Mouse (Mus musculus) ES-E14 (cell line): ENCODE results near the gene Slc25a26. TPM values are rescaled to one million over a fixed set of nuclear protein-coding genes. Genes with fewer than 3 reads are reported as not detected.
A peak's percentile ranks its signal among the peaks of the same experiment; 100 is the strongest.

Experiments
- DNase-seq: peaks from one replicate; pipeline ENCODE4 v3.0.0-alpha.2; 2013; ENCODE audit warnings: low read depth, low spot score
- H3K27ac ChIP-seq: 2 replicates; pipeline ENCODE4 v1.5.1; 2012; ENCODE audit warnings: low read depth, mild to moderate bottlenecking, low read length, moderate library complexity, mixed read lengths; ENCODE audit not compliant: poor library complexity, insufficient read depth, severe bottlenecking
- H3K36me3 ChIP-seq: 2 replicates; pipeline ENCODE4 v1.6.1; 2012; ENCODE audit warnings: mild to moderate bottlenecking, low read length, moderate library complexity, mixed read lengths; ENCODE audit not compliant: control insufficient read depth, poor library complexity, insufficient read depth, severe bottlenecking
- H3K4me1 ChIP-seq, 2 experiments: fragments of 150-350 bp in 1 of 2; sonication (generic) in 1 of 2; 2 replicates each; pipeline ENCODE4 v1.6.1; 2012; ENCODE audit warnings: low read length in 2 of 2, mild to moderate bottlenecking in 1 of 2, mixed read lengths in 1 of 2; ENCODE audit not compliant: control insufficient read depth in 2 of 2, insufficient read depth in 2 of 2, poor library complexity in 1 of 2
- H3K4me3 ChIP-seq, 2 experiments: fragments of 150-350 bp in 1 of 2; sonication (generic) in 1 of 2; 2 replicates each; pipeline ENCODE4 v1.5.1; 2012; ENCODE audit warnings: low read length in 2 of 2, low read depth in 1 of 2, mild to moderate bottlenecking in 1 of 2, mixed read lengths in 1 of 2; ENCODE audit not compliant: insufficient read depth in 1 of 2, poor library complexity in 1 of 2, severe bottlenecking in 1 of 2
- H3K9ac ChIP-seq: 2 replicates; pipeline ENCODE4 v1.6.1; 2012; ENCODE audit warnings: low read depth, mild to moderate bottlenecking, low read length, mixed read lengths; ENCODE audit not compliant: poor library complexity, insufficient read depth, severe bottlenecking
- H3K9me3 ChIP-seq: fragments of 150-350 bp; sonication (generic); 2 replicates; pipeline ENCODE4 v1.6.1; 2012; ENCODE audit warnings: low read depth, mild to moderate bottlenecking, low read length; ENCODE audit not compliant: control insufficient read depth, insufficient read depth
- CHD2 ChIP-seq: IDR thresholded peaks from 2 replicates; pipeline ENCODE4 v1.6.1; 2014; ENCODE audit warnings: mild to moderate bottlenecking, low read depth, low read length, inconsistent platforms
- HCFC1 ChIP-seq: IDR thresholded peaks from 2 replicates; pipeline ENCODE4 v1.6.1; 2012; ENCODE audit warnings: low read length, inconsistent platforms, borderline replicate concordance; ENCODE audit not compliant: insufficient read depth
- MAFK ChIP-seq: IDR thresholded peaks from 2 replicates; pipeline ENCODE4 v1.6.1; 2014; ENCODE audit warnings: mild to moderate bottlenecking, low read depth, low read length, inconsistent platforms; ENCODE audit not compliant: insufficient read depth
- ZC3H11A ChIP-seq: IDR thresholded peaks from 2 replicates; pipeline ENCODE4 v1.6.1; 2012; ENCODE audit warnings: low read depth, mild to moderate bottlenecking, inconsistent platforms, low read length, borderline replicate concordance
- ZNF384 ChIP-seq: IDR thresholded peaks from 2 replicates; pipeline ENCODE4 v1.6.1; 2012; ENCODE audit warnings: low read depth, low read length, inconsistent platforms
- in situ Hi-C, 2 experiments: fragments of 600-800 bp; cut with MboI; formaldehyde crosslinking; loops; one replicate each; pipeline ENCODE4 v1.15.1; 2025; ENCODE audit warnings: low sequenced_read_pairs in 2 of 2, inconsistent platforms in 1 of 2; ENCODE audit not compliant: unreplicated experiment in 2 of 2
- total RNA-seq: library from RNA; depleted of rRNA; stranded (reverse); fragments of 300-350 nt; gene quantifications from 2 replicates; pipeline ENCODE4 v1.2.3, GENCODE M21; 2012

Slc25a26 gene
- total RNA-seq, 1 experiment, result 9.8 TPM

DNA sequence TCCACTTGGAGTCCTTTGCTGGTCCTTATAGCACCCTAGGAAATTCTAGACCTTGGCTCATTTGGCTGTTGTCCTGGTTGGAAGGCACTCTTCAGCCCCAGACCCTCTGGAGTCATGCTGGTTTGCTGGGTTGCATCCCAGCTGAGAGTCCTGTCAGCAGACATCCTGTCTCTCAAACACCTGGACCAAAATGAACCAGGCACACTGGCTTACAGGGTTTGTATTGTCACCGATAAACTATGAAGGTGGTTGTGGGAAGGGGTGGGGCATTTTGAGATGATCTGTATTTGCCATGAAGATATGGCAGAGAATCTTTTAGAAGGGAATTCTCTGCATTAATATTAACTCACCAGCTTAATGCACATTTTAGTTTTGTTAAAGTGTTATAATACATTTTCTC is 60.8 kb downstream of the Slc25a26 start:
- Histone ChIP-seq H3K4me1 (0 out of 4 replicates have a peak, but pooled peaks cover 0 to 2% of the 10 kb centered on the region in 2 experiments), H3K9me3 (no peaks in the 10 kb centered on the region), H3K4me3 (no peak overlapping the region), H3K9ac (no peak overlapping the region), H3K27ac (no peak overlapping the region), H3K36me3 (no peaks in the 10 kb centered on the region)
- in situ Hi-C loops, result no loop called here
- TF ChIP-seq ZNF384 (no peak), MAFK (no peak), HCFC1 (no peak), CHD2 (no peak), ZC3H11A (no peak)
- DNase-seq, result no peak

DNA sequence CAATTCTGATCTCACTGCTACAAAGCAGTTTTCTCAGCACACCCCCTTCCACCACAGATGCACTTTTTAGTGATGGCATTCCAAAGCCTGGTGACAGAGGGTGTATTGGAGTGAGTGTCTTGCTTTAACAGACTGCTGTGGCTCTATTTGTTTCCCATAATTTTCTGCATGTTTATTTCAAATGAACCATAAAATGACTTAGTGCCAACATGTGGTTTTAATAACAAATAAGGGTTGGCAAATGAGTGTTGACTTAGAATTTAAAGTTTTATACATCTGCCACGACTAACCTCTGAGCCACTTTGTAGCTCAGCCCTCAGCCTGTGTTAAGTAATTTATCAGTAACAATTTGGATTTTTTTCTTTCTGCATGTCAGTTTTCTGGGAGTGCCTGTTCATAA is 61.2 kb downstream of the Slc25a26 start:
- no peak overlapping the region for H3K4me3 ChIP-seq
- DNase-seq, result no peak
- H3K27ac ChIP-seq, result no peak overlapping the region
- no peaks in the 10 kb centered on the region for H3K9me3 ChIP-seq
- no peak overlapping the region for H3K9ac ChIP-seq
- H3K4me1 ChIP-seq, result 0 out of 4 replicates have a peak, but pooled peaks cover 0 to 2% of the 10 kb centered on the region in 2 experiments
- in situ Hi-C loops, result no loop called here
- no peak for TF ChIP-seq ZNF384
- no peaks in the 10 kb centered on the region for H3K36me3 ChIP-seq

GRCm38 (mm10) chr6:94563203-94563940 is 63.2 kb downstream of the Slc25a26 start:
- TF ChIP-seq MAFK (no peak), CHD2 (no peak), ZC3H11A (no peak), ZNF384 (no peak), HCFC1 (no peak)
- H3K4me3 ChIP-seq, result no peak overlapping the region
- no peaks in the 10 kb centered on the region for H3K9me3 ChIP-seq
- 0 out of 4 replicates have a peak, but pooled peaks cover 0 to 2% of the 10 kb centered on the region in 2 experiments for H3K4me1 ChIP-seq
- H3K9ac ChIP-seq, result no peak overlapping the region
- in situ Hi-C loops, result no loop called here
- DNase-seq, result peak; percentile 28
- no peak overlapping the region for H3K27ac ChIP-seq
- H3K36me3 ChIP-seq, result no peaks in the 10 kb centered on the region

DNA sequence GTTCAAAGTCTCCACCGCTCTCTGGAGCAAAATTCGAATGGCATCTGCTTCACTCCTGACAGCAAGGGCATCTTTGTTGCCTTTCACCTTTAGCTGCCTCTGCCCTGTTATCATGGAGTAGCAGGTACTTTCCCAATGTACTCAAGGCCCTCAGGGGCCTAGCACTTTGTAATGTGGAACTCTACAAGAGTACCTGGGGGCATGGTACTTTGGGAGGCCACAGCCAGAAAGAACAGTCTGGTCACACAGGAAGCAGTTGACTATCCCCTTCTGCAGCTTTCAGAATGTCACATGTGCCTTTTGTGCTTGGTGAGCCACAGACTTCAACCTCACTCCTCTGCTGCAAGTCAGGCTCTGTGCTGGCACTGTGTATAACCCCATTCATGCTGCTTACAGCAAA is 65.6 kb downstream of the Slc25a26 start:
- no peak overlapping the region for H3K4me3 ChIP-seq
- no peak for TF ChIP-seq CHD2
- no peak for TF ChIP-seq HCFC1
- TF ChIP-seq ZC3H11A, result no peak
- no peak for TF ChIP-seq MAFK
- no peak for TF ChIP-seq ZNF384
- H3K36me3 ChIP-seq, result no peaks in the 10 kb centered on the region
- H3K9ac ChIP-seq, result no peak overlapping the region
- in situ Hi-C loops, result no loop called here
- 0 out of 4 replicates have a peak, but pooled peaks cover 0 to 2% of the 10 kb centered on the region in 2 experiments for H3K4me1 ChIP-seq
- DNase-seq, result no peak
- no peak overlapping the region for H3K27ac ChIP-seq
- no peaks in the 10 kb centered on the region for H3K9me3 ChIP-seq

- Histone ChIP-seq H3K9me3 (no peaks in the 10 kb centered on the region), H3K4me1 (0 out of 4 replicates have a peak, but pooled peaks cover 0 to under 1% of the 10 kb centered on the region in 2 experiments), H3K27ac (no peak overlapping the region), H3K4me3 (no peak overlapping the region), H3K36me3 (no peaks in the 10 kb centered on the region), H3K9ac (no peak overlapping the region)
- in situ Hi-C loops, result no loop called here
- DNase-seq, result no peak
- TF ChIP-seq ZC3H11A (no peak), MAFK (no peak), CHD2 (no peak), ZNF384 (no peak), HCFC1 (no peak)
Observed at GRCm38 (mm10) chr6:94568040-94568439, 67.9 kb downstream of the Slc25a26 start.
